Mouse (Mus musculus) olfactory bulb, adult 2 months (tissue): Measurements from ENCODE around the gene Adamtsl1. TPM values are rescaled to one million over a fixed set of nuclear protein-coding genes. Genes with fewer than 3 reads are reported as not detected.

Experiments used
- H3K27ac ChIP-seq: fragments of 200-500 bp; 2 replicates; pipeline ENCODE4 v1.5.1; 2012; ENCODE audit warnings: low read depth, low read length; ENCODE audit not compliant: insufficient read depth
- H3K4me1 ChIP-seq: fragments of 200-500 bp; 2 replicates; pipeline ENCODE4 v1.6.1; 2012; ENCODE audit warnings: low read length; ENCODE audit not compliant: control insufficient read depth, insufficient read depth
- H3K4me3 ChIP-seq: fragments of 200-500 bp; 2 replicates; pipeline ENCODE4 v1.5.1; 2012; ENCODE audit warnings: mild to moderate bottlenecking, low read depth, low read length, moderate library complexity; ENCODE audit not compliant: insufficient read depth
- CTCF ChIP-seq: fragments of 200-500 bp; IDR thresholded peaks from 2 replicates; pipeline ENCODE4 v1.5.1; 2012; ENCODE audit warnings: low read depth, mild to moderate bottlenecking, low read length, moderate library complexity; ENCODE audit not compliant: insufficient read depth
- POLR2A ChIP-seq: fragments of 200-500 bp; IDR thresholded peaks from 2 replicates; pipeline ENCODE4 v1.6.1; 2012; ENCODE audit warnings: mild to moderate bottlenecking, low read depth, low read length, moderate library complexity; ENCODE audit not compliant: insufficient read depth
- WGBS: fragments of 180-500 bp; shearing (Covaris S2); methylation state at CpG from one replicate; pipeline ENCODE4 v1.1.7; 2018; 5-methylcytosine and 5-hydroxymethylcytosine counted together
- polyA plus RNA-seq: library from polyadenylated mRNA; stranded (reverse); fragments of >200 nt; gene quantifications from 2 replicates; pipeline ENCODE4 v1.2.4, GENCODE M21; 2012; ENCODE audit warnings: low replicate concordance; ENCODE audit not compliant: missing spikeins, insufficient read depth, insufficient read length

Gene Adamtsl1
- polyA plus RNA-seq, 1 experiment = not detected

DNA sequence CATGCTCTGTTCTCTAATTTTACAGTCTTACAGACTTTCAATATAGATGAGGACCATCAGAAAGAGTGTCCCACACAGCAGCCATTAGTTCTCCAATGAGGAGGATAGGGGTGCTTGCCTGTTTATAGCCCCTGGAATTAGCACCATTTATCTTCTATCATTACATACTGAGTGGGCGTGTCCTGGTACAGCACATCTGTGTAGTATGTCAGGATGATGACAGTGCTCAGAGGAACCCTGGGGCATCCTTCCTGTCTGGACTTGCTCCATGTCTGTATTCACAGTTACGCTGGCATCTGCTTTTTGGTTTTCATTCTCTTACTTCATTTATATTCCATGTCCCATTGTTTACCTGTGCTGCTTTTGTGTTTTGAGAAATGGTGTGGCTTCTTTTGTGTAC is 304.5 kb downstream of the Adamtsl1 start:
- Histone ChIP-seq H3K4me1 (no peaks in the 10 kb centered on the region), H3K27ac (no peak overlapping the region), H3K4me3 (no peak overlapping the region)
- 57% methylated on average over 2 of the region's 2 CpGs for WGBS
- no peak for TF ChIP-seq CTCF
- no peak for TF ChIP-seq POLR2A

DNA sequence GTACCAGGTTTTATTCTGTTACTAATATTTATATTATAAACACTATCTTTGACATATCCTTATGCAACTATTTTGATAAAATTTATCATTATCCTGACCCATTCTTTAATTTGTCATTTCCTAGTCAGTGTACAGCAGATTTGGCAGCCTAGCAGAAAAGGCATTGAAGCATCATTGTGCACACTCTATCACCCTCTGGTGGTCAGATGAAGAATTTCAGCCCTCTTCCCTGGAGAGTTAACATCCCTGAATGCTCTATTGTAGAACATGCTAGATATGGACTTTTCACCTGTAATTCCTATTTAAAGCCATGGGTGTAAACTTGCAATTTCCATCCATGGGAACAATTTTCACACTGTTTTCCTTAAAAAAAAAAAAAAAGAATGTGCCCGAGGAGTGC is 305.2 kb downstream of the Adamtsl1 start:
- H3K4me3 ChIP-seq = no peak overlapping the region
- 65% methylated on average over 1 of the region's 1 CpGs for WGBS
- no peak for TF ChIP-seq CTCF
- TF ChIP-seq POLR2A = no peak
- H3K4me1 ChIP-seq = no peaks in the 10 kb centered on the region
- H3K27ac ChIP-seq = no peak overlapping the region

DNA sequence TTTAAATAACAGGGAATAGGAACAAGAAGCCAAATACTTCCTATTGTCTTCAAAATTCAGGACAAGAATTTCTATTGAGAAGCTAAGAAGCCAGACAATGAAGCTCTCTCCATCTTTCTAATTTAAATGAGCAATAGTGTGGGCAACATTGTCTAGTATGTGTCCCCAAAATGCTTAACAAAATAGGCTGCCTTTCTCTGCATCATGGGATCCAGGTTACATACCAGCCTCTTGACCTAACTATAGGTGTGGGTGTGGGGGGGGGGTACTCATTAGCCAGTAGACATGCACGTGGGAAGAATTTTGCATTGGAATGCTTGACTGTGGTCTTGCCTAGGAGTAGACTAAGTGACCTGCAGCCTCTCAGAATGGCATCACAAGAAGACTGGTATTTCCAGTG is 305.9 kb downstream of the Adamtsl1 start:
- Histone ChIP-seq H3K4me3 (no peak overlapping the region), H3K4me1 (no peaks in the 10 kb centered on the region), H3K27ac (no peak overlapping the region)
- TF ChIP-seq POLR2A (no peak), CTCF (no peak)
- 46% methylated on average over 1 of the region's 1 CpGs for WGBS

DNA sequence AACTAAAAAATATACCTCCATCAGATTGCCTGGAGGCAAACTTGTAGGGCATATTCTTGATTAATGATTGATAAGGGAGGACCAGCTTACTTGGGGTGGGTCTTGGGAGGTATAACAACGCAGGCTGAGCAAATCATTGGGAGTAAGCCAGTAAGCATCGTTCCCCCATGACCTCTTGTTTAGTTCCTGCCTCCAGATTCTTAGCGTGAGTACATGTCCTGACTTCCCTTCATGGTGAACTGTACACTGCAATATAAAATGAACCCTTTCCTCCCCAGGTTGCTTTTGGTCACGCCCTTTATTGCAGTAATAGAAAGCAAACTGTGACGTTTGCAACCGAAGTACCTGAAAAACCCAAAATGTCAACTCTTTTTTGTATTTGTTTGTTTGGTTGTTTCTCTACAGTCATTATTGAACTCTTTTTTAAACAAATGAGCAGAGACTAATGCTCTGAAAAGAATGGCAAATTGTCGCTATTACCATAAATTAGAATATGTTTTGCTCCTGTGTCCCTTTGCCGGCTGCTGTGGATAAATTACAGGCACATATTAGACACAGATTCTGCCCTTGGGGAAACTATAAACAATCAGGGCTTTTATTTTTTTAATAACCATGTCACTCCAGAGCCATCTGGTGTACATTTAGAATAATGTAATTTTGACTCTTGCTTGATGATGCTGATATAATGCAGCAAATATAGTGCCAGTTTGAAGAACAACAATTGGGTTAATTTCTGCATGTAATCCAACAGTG is 310.2 kb downstream of the Adamtsl1 start:
- H3K27ac ChIP-seq = no peak overlapping the region
- TF ChIP-seq CTCF (no peak), POLR2A (no peak)
- no peaks in the 10 kb centered on the region for H3K4me1 ChIP-seq
- 33% methylated on average over 8 of the region's 8 CpGs for WGBS
- H3K4me3 ChIP-seq = no peak overlapping the region

DNA sequence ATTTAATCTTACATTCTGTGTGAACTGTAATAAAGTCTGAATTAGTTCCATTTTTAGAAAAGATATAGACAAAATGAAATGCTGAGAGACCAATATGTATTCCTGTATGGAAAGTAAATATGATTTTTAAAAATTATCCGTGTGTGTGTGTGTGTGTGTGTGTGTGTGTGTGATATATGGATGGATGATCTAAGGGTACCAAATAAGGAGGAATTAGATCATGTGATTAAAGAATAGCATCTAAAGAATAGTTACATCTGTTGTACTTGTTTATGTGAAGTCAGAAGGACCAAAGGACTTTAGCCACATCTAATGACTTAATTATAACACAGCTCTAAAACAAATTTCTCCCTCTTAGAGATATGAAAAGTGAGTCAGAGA is 310.7 kb downstream of the Adamtsl1 start:
- Histone ChIP-seq H3K27ac (no peak overlapping the region), H3K4me1 (no peaks in the 10 kb centered on the region), H3K4me3 (no peak overlapping the region)
- TF ChIP-seq CTCF (no peak), POLR2A (no peak)
- 42% methylated on average over 1 of the region's 1 CpGs for WGBS

DNA sequence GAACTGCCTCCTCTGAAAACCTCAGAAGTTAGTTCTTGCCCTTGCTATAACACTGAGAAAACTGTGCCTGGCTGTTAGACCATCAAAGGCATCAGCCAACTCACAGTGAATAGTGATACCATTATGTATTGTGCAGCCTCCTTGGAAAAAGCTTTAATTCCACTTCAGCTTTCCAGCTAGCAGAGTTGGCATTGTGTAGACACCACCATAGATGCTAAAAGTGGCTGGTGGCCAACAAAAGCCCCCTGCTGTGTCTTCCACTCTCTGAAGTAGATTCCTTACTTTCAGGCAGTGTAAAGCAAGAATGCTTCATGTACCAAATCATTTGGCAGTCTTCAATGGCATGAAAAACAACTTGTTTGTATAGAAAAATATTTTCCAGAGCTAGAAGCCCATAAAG is 323.1 kb downstream of the Adamtsl1 start:
- Histone ChIP-seq H3K4me1 (peaks cover 5% of the 10 kb centered on the region), H3K4me3 (no peak overlapping the region), H3K27ac (no peak overlapping the region)
- TF ChIP-seq CTCF (no peak), POLR2A (no peak)

DNA sequence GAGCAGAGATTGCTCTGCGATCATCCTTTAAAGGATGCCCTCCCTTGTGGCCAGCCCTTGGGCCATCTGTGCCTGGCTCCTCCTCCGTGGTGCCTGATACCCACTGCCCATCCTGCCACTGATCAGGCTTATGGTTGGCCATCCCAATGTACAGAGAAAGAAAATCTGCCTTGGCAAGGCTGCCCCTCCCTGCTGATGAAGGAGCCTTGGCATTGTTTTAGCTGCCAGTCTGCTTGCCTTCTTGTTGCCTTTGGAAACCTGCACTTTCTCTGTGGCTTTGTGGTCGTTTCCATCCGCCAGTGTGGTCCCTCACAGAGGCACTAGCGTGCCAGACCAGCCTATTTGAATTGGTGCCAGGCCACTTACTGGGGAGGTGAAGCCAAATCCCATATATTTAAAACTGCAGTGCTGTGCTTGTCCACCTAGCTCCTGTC is 323.6 kb downstream of the Adamtsl1 start:
- Histone ChIP-seq H3K4me3 (no peak overlapping the region), H3K4me1 (peaks cover 5% of the 10 kb centered on the region), H3K27ac (peak overlapping the region; percentile 9; the same call in 1 of the 2 replicates)
- WGBS = 34% methylated on average over 5 of the region's 5 CpGs
- TF ChIP-seq CTCF (no peak), POLR2A (no peak)

DNA sequence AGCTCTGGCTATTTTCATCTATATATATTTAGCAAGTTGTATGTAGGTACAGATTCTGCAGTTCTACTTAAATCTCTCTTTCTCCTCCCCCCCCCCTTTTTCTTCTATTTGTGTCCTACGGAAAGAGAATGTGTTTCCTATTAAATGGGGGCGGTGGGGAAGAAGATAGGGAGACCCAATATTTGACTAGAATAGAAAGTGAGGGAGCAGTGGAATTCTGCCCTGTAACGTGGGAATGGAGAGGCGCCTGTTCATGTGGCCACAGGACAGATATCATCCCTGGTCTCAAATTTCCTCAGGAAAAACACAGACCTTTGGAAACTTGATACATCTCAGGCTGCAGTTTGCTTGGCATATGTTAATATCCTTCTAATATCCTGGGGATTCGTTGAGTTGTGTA is 324.1 kb downstream of the Adamtsl1 start:
- 57% methylated on average over 5 of the region's 5 CpGs for WGBS

DNA sequence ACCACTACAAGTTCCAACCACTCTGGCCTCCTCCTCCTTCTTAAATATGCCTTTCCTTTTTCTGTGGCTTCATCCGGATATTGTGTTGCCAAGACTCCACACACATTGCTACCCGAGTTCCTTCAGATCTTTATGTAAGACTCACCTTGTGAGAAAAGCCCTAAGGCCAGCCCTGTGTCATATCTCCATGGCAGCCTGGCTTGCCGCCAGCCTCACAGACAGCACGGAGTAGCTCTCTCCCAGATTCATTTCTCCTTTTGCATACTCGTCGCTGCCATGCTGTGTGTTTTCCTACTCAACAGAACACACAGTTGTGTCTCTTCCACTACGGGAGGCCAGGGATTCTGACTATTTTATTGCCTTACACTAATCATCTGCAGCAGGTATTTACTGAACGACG is 328.1 kb downstream of the Adamtsl1 start:
- TF ChIP-seq CTCF (no peak), POLR2A (no peak)
- Histone ChIP-seq H3K4me1 (peaks cover 5% of the 10 kb centered on the region), H3K4me3 (no peak overlapping the region), H3K27ac (no peak overlapping the region)
- 38% methylated on average over 9 of the region's 9 CpGs for WGBS

More for the DNA sequence above, 324.1 kb downstream of the Adamtsl1 start:
- no peak overlapping the region for H3K4me3 ChIP-seq
- peaks cover 5% of the 10 kb centered on the region for H3K4me1 ChIP-seq
- no peak overlapping the region for H3K27ac ChIP-seq
- TF ChIP-seq POLR2A (no peak), CTCF (no peak)

DNA sequence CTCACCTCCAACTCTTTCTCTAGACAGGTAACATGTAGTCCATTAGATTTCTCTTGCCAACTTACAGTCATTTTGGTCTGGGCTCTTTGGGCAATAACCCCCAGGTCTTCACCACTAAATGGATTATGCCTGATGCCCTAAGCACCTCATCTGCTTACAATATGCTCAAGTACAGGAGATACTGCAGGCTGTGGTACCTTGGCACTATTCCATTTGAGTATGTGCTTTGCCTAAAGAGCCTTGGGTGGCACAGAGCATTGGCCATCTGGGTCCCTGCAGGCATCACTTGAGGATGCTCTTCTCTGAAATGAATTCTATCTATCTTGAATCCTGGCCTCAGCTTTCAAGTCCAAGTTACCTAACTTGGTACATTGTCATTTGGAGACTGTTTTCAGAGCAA is 330.4 kb downstream of the Adamtsl1 start:
- no peak overlapping the region for H3K27ac ChIP-seq
- H3K4me1 ChIP-seq = no peaks in the 10 kb centered on the region
- no peak overlapping the region for H3K4me3 ChIP-seq
- TF ChIP-seq POLR2A (no peak), CTCF (no peak)
